Mouse (Mus musculus): ENCODE data around the gene Rora.

DNA sequence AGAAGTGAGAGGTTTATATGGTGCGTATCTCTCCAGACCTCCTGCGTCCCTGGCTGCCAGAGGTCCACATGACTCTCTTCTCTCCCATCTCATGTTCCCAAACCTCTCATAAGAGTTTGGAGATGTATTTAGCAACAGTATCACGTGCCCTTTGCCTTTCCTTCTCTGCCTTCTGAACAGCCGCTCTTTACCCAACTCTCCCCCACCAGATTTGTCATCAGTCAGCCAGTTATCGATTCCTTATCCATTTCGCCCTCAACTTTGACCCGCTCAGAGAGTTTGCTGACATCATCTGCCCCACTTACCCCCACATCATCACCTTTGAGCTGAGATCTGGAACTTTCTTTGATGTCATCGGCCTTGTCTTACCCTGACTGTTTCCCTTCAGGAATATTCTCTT, 230.1 kb downstream of the Rora start:
- TF ChIP-seq CTCF (IDR thresholded peaks at IDR 0.05; ENCODE audit: low read depth, low read length) (no peak), POLR2A (IDR thresholded peaks at IDR 0.05; ENCODE audit: borderline replicate concordance, low read depth, low read length) (no peak)
